Mouse (Mus musculus) forebrain, embryonic 13.5 days (tissue): ENCODE measurements around the gene Elf2. TPM values are rescaled to one million over a fixed set of nuclear protein-coding genes. Genes with fewer than 3 reads are reported as not detected.

Experiments
- ATAC-seq: fragments of 200-750 bp; cut with Nextera tagmentation; 2 replicates; pipeline ENCODE4 v1.8.0; 2017
- H3K27ac ChIP-seq: fragments of 300-500 bp; sonication (generic); 2 replicates; pipeline ENCODE4 v1.5.1; 2015; ENCODE audit warnings: inconsistent platforms, mild to moderate bottlenecking, moderate library complexity
- H3K27me3 ChIP-seq: fragments of 300-500 bp; sonication (generic); 2 replicates; pipeline ENCODE4 v1.6.1; 2015; ENCODE audit warnings: mild to moderate bottlenecking, inconsistent platforms
- H3K36me3 ChIP-seq: fragments of 300-500 bp; sonication (generic); 2 replicates; pipeline ENCODE4 v1.6.1; 2015; ENCODE audit warnings: mild to moderate bottlenecking, inconsistent platforms; ENCODE audit not compliant: poor library complexity, severe bottlenecking
- H3K4me1 ChIP-seq: fragments of 300-500 bp; sonication (generic); 2 replicates; pipeline ENCODE4 v1.6.1; 2015; ENCODE audit warnings: inconsistent platforms
- H3K4me2 ChIP-seq: fragments of 300-500 bp; sonication (generic); 2 replicates; pipeline ENCODE4 v1.6.1; 2015; ENCODE audit warnings: inconsistent platforms, mild to moderate bottlenecking, moderate library complexity
- H3K4me3 ChIP-seq: fragments of 300-500 bp; sonication (generic); 2 replicates; pipeline ENCODE4 v1.5.1; 2015; ENCODE audit warnings: mild to moderate bottlenecking, inconsistent platforms
- H3K9ac ChIP-seq: fragments of 300-500 bp; sonication (generic); 2 replicates; pipeline ENCODE4 v1.6.1; 2015; ENCODE audit warnings: mild to moderate bottlenecking, inconsistent platforms
- H3K9me3 ChIP-seq: fragments of 300-500 bp; sonication (generic); replicated peaks from 2 replicates; pipeline ENCODE4 v1.6.1; 2016; ENCODE audit warnings: inconsistent platforms
- WGBS: fragments of 180-500 bp; shearing (Covaris S2); methylation state at CpG from one replicate; pipeline ENCODE4 v1.1.7; 2015; 5-methylcytosine and 5-hydroxymethylcytosine counted together
- polyA plus RNA-seq: library from polyadenylated mRNA; unstranded; fragments of >200 nt; fragmentation: Nextera tagmentation; extraction: Ambion mirVana; gene quantifications from 2 replicates; pipeline ENCODE4 v1.2.1, GENCODE M21; 2015

The Elf2 gene
- polyA plus RNA-seq, 1 experiment from 2014 or later: 60.1 TPM

- no peak for ATAC-seq
- H3K9me3 ChIP-seq: no peaks in the 10 kb centered on the region
- no peaks in the 10 kb centered on the region for H3K27me3 ChIP-seq
- 92% methylated on average over 16 of the region's 16 CpGs for WGBS
- H3K4me1 ChIP-seq: no peaks in the 10 kb centered on the region
- no peak overlapping the region for H3K27ac ChIP-seq
- no peak overlapping the region for H3K4me3 ChIP-seq
- H3K36me3 ChIP-seq: peaks cover 47% of the 10 kb centered on the region
- H3K9ac ChIP-seq: no peak overlapping the region
- no peak overlapping the region for H3K4me2 ChIP-seq
These were observed 92.8 kb downstream of the Elf2 start for GRCm38 (mm10) chr3:51247704-51248103.

GRCm38 (mm10) chr3:51239541-51239940 is 100.9 kb downstream of the Elf2 start:
- 96% methylated on average over 3 of the region's 3 CpGs for WGBS
- ATAC-seq: no peak
- H3K4me1 ChIP-seq: no peaks in the 10 kb centered on the region

GRCm38 (mm10) chr3:51238515-51238914 is 101.9 kb downstream of the Elf2 start:
- Histone ChIP-seq H3K9ac (no peak overlapping the region), H3K27me3 (no peaks in the 10 kb centered on the region), H3K4me3 (no peak overlapping the region), H3K36me3 (0 out of 2 replicates have a peak, but pooled peaks cover 3% of the 10 kb centered on the region), H3K9me3 (no peaks in the 10 kb centered on the region), H3K4me1 (no peaks in the 10 kb centered on the region), H3K27ac (no peak overlapping the region), H3K4me2 (no peak overlapping the region)
- WGBS: 91% methylated on average over 7 of the region's 7 CpGs
- no peak for ATAC-seq

More at GRCm38 (mm10) chr3:51239541-51239940, 100.9 kb downstream of the Elf2 start:
- Histone ChIP-seq H3K9me3 (no peaks in the 10 kb centered on the region), H3K4me2 (no peak overlapping the region), H3K4me3 (no peak overlapping the region), H3K9ac (no peak overlapping the region), H3K36me3 (0 out of 2 replicates have a peak, but pooled peaks cover 3% of the 10 kb centered on the region), H3K27ac (no peak overlapping the region), H3K27me3 (no peaks in the 10 kb centered on the region)

GRCm38 (mm10) chr3:51234752-51235055 is 105.8 kb downstream of the Elf2 start:
- no peaks in the 10 kb centered on the region for H3K9me3 ChIP-seq
- H3K4me2 ChIP-seq: no peak overlapping the region
- H3K4me3 ChIP-seq: no peak overlapping the region
- 0 out of 2 replicates have a peak, but pooled peaks cover 3% of the 10 kb centered on the region for H3K36me3 ChIP-seq
- no peaks in the 10 kb centered on the region for H3K27me3 ChIP-seq
- no peaks in the 10 kb centered on the region for H3K4me1 ChIP-seq
- H3K9ac ChIP-seq: no peak overlapping the region
- peak; percentile 72 for ATAC-seq
- no peak overlapping the region for H3K27ac ChIP-seq
- 78% methylated on average over 5 of the region's 5 CpGs for WGBS

- 46% methylated on average over 13 of the region's 13 CpGs for WGBS
- Histone ChIP-seq H3K27ac (no peak overlapping the region), H3K27me3 (no peaks in the 10 kb centered on the region), H3K4me3 (no peak overlapping the region), H3K36me3 (no peaks in the 10 kb centered on the region), H3K4me2 (no peak overlapping the region), H3K9ac (no peak overlapping the region), H3K9me3 (no peaks in the 10 kb centered on the region), H3K4me1 (no peaks in the 10 kb centered on the region)
- peak; percentile 89 for ATAC-seq
These were observed 106.3 kb downstream of the Elf2 start for GRCm38 (mm10) chr3:51233918-51234751.

- 79% methylated on average over 5 of the region's 5 CpGs for WGBS
- Histone ChIP-seq H3K9ac (no peak overlapping the region), H3K4me3 (no peak overlapping the region), H3K4me2 (no peak overlapping the region), H3K27ac (no peak overlapping the region), H3K36me3 (no peaks in the 10 kb centered on the region), H3K27me3 (no peaks in the 10 kb centered on the region), H3K4me1 (peaks cover 5% of the 10 kb centered on the region; the same call in 1 of the 2 replicates), H3K9me3 (no peaks in the 10 kb centered on the region)
- no peak for ATAC-seq
These were observed 107.0 kb downstream of the Elf2 start for GRCm38 (mm10) chr3:51233474-51233873.

- Histone ChIP-seq H3K4me1 (peaks cover 5% of the 10 kb centered on the region; the same call in 1 of the 2 replicates), H3K36me3 (no peaks in the 10 kb centered on the region), H3K4me3 (no peak overlapping the region), H3K4me2 (no peak overlapping the region), H3K27me3 (no peaks in the 10 kb centered on the region), H3K9me3 (no peaks in the 10 kb centered on the region), H3K9ac (no peak overlapping the region), H3K27ac (no peak overlapping the region)
- ATAC-seq: no peak
- WGBS: 90% methylated on average over 3 of the region's 3 CpGs
These were observed 108.1 kb downstream of the Elf2 start for GRCm38 (mm10) chr3:51232205-51232910.

- WGBS: 61% methylated on average over 3 of the region's 3 CpGs
- no peaks in the 10 kb centered on the region for H3K36me3 ChIP-seq
- no peaks in the 10 kb centered on the region for H3K9me3 ChIP-seq
- no peaks in the 10 kb centered on the region for H3K27me3 ChIP-seq
- H3K27ac ChIP-seq: no peak overlapping the region
- no peak overlapping the region for H3K4me3 ChIP-seq
- ATAC-seq: no peak
- no peak overlapping the region for H3K4me2 ChIP-seq
- H3K9ac ChIP-seq: no peak overlapping the region
- peaks cover 9% of the 10 kb centered on the region for H3K4me1 ChIP-seq
These were observed 109.0 kb downstream of the Elf2 start for GRCm38 (mm10) chr3:51231499-51231898.

- no peaks in the 10 kb centered on the region for H3K9me3 ChIP-seq
These were observed 109.6 kb downstream of the Elf2 start for GRCm38 (mm10) chr3:51230886-51231285.

GRCm38 (mm10) chr3:51230146-51230835 is 110.2 kb downstream of the Elf2 start:
- 97% methylated on average over 6 of the region's 6 CpGs for WGBS
- ATAC-seq: no peak
- H3K9me3 ChIP-seq: no peaks in the 10 kb centered on the region

More at GRCm38 (mm10) chr3:51230886-51231285, 109.6 kb downstream of the Elf2 start:
- Histone ChIP-seq H3K36me3 (no peaks in the 10 kb centered on the region), H3K4me1 (peaks cover 14% of the 10 kb centered on the region), H3K27ac (no peak overlapping the region), H3K27me3 (no peaks in the 10 kb centered on the region), H3K9ac (no peak overlapping the region), H3K4me3 (no peak overlapping the region), H3K4me2 (no peak overlapping the region)
- WGBS: 83% methylated on average over 5 of the region's 5 CpGs
- ATAC-seq: no peak

GRCm38 (mm10) chr3:51229226-51229625 is 111.2 kb downstream of the Elf2 start:
- no peak overlapping the region for H3K9ac ChIP-seq
- H3K27ac ChIP-seq: 0 out of 2 replicates have a peak overlapping the region, but pooled peaks have one; percentile 22
- no peak overlapping the region for H3K4me2 ChIP-seq
- H3K27me3 ChIP-seq: no peaks in the 10 kb centered on the region
- H3K4me3 ChIP-seq: no peak overlapping the region
- no peaks in the 10 kb centered on the region for H3K9me3 ChIP-seq
- no peak for ATAC-seq
- peaks cover 21% of the 10 kb centered on the region for H3K4me1 ChIP-seq
- no peaks in the 10 kb centered on the region for H3K36me3 ChIP-seq
- 81% methylated on average over 3 of the region's 3 CpGs for WGBS

More at GRCm38 (mm10) chr3:51230146-51230835, 110.2 kb downstream of the Elf2 start:
- Histone ChIP-seq H3K36me3 (no peaks in the 10 kb centered on the region), H3K9ac (no peak overlapping the region), H3K4me1 (peaks cover 20% of the 10 kb centered on the region), H3K4me3 (no peak overlapping the region), H3K27ac (no peak overlapping the region), H3K4me2 (no peak overlapping the region), H3K27me3 (no peaks in the 10 kb centered on the region)

GRCm38 (mm10) chr3:51228821-51229205 is 111.7 kb downstream of the Elf2 start:
- Histone ChIP-seq H3K4me2 (no peak overlapping the region), H3K9me3 (no peaks in the 10 kb centered on the region), H3K36me3 (no peaks in the 10 kb centered on the region), H3K27ac (0 out of 2 replicates have a peak overlapping the region, but pooled peaks have one; percentile 22), H3K4me1 (peaks cover 24% of the 10 kb centered on the region), H3K4me3 (no peak overlapping the region), H3K9ac (no peak overlapping the region), H3K27me3 (no peaks in the 10 kb centered on the region)
- 77% methylated on average over 9 of the region's 9 CpGs for WGBS
- ATAC-seq: no peak
